Mouse (Mus musculus) c-Kit-negative CD71-positive TER-119-positive erythroid progenitor cells, embryonic 14.5 days (primary cell): ENCODE data around the gene Etd.
"Not testable (repeated sequence)": the region's sequence is repeated elsewhere in the genome, so short reads cannot be mapped to it uniquely, and the experiment has no call there.

Experiments
- DNase-seq: peaks from one replicate; pipeline ENCODE4 v3.0.0-alpha.2; 2013; ENCODE audit warnings: low read depth, low spot score

Gene Etd

GRCm38 (mm10) chrX:53434618-53435017, at the start of gene Etd:
Gene Etd (plus strand): TSS chrX:53434918.
- no peak for DNase-seq

GRCm38 (mm10) chrX:53386362-53386761, 48.4 kb upstream of the Etd start:
- no peak for DNase-seq

- DNase-seq: no peak
These were observed 1.8 kb upstream of the Etd start for GRCm38 (mm10) chrX:53432888-53433287.

- DNase-seq: no peak
These were observed 24.9 kb downstream of the Etd start for GRCm38 (mm10) chrX:53459573-53459972.

GRCm38 (mm10) chrX:53464194-53464593, 29.5 kb downstream of the Etd start:
- not testable (repeated sequence) for DNase-seq
